Mouse (Mus musculus) NIH3T3 (cell line): ENCODE measurements at regions not wholly inside any gene's neighbourhood (a gene's known extent, or its start where the extent isn't known, plus 50 kb on each side); places are given as distances from the start of the nearest gene placed in this dataset.

Experiments
- DNase-seq: peaks from one replicate; pipeline ENCODE4 v3.0.0-alpha.2; 2012; ENCODE audit warnings: low read depth

- no peak for DNase-seq
These were observed 218.5 kb upstream of the Nrip1 start for GRCm38 (mm10) chr16:76591956-76592768.

GRCm38 (mm10) chr16:76589791-76590190 is 216.2 kb upstream of the Nrip1 start:
- no peak for DNase-seq

- DNase-seq, result no peak
These were observed 203.6 kb upstream of the Nrip1 start for GRCm38 (mm10) chr16:76577206-76577605.

GRCm38 (mm10) chr16:76575281-76575680 is 201.7 kb upstream of the Nrip1 start:
- DNase-seq, result no peak

- DNase-seq, result no peak
These were observed 192.6 kb upstream of the Nrip1 start for GRCm38 (mm10) chr16:76566220-76566619.

- no peak for DNase-seq
These were observed 181.2 kb upstream of the Nrip1 start for GRCm38 (mm10) chr16:76554846-76555245.

- DNase-seq, result no peak
These were observed 176.0 kb upstream of the Nrip1 start for GRCm38 (mm10) chr16:76549628-76550027.

- no peak for DNase-seq
These were observed 173.5 kb upstream of the Nrip1 start for GRCm38 (mm10) chr16:76547087-76547486.

- no peak for DNase-seq
These were observed 173.0 kb upstream of the Nrip1 start for GRCm38 (mm10) chr16:76546632-76547031.

- DNase-seq, result no peak
These were observed 172.3 kb upstream of the Nrip1 start for GRCm38 (mm10) chr16:76545942-76546341.

GRCm38 (mm10) chr16:76544972-76545371 is 171.3 kb upstream of the Nrip1 start:
- DNase-seq, result no peak

GRCm38 (mm10) chr16:76540964-76541363 is 167.3 kb upstream of the Nrip1 start:
- no peak for DNase-seq

- DNase-seq, result no peak
These were observed 166.8 kb upstream of the Nrip1 start for GRCm38 (mm10) chr16:76540328-76540923.

- DNase-seq, result peak; percentile 3
These were observed 166.0 kb upstream of the Nrip1 start for GRCm38 (mm10) chr16:76539669-76540068.

- no peak for DNase-seq
These were observed 164.2 kb upstream of the Nrip1 start for GRCm38 (mm10) chr16:76537871-76538270.

GRCm38 (mm10) chr16:76532928-76533217 is 159.2 kb upstream of the Nrip1 start:
- no peak for DNase-seq

GRCm38 (mm10) chr16:76532142-76532927 is 158.7 kb upstream of the Nrip1 start:
- DNase-seq, result no peak

- no peak for DNase-seq
These were observed 157.3 kb upstream of the Nrip1 start for GRCm38 (mm10) chr16:76530886-76531285.

- no peak for DNase-seq
These were observed 156.0 kb upstream of the Nrip1 start for GRCm38 (mm10) chr16:76529613-76530012.

GRCm38 (mm10) chr16:76527106-76527949 is 153.7 kb upstream of the Nrip1 start:
- no peak for DNase-seq

GRCm38 (mm10) chr16:76525563-76525962 is 151.9 kb upstream of the Nrip1 start:
- no peak for DNase-seq

- no peak for DNase-seq
These were observed 151.3 kb upstream of the Nrip1 start for GRCm38 (mm10) chr16:76524921-76525320.
